ENCODE assay signal across 16 mouse cellular contexts in the genomic region with DNA sequence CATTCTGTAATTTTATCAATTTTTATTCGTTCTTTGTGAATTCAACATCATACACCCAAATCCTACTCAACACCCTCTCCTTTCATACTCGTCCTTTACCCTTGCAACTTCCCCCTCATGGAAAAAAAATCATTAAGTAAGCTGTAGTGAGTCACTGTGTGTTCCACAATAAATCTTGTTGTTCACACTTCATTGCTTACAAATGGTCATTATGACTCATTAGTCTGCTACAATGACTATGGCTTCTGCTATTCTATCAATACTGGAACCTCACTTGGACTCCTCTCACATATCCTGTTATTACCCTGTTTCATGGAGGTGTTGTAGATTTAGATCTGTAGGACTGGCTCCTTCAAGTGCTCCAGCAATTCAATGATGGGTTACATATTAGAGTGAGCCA.
"Had no signal": no experiment of that assay in that cellular context is flagged by ENCODE, and none has a peak within 500 bp of the region (broad histone marks: within the 10 kb centered on the region; RNA-seq: fewer than 3 reads in every experiment).

No protein-coding gene starts in this region.

- H3K9me3 ChIP-seq: liver, embryonic 13.5 days; midbrain, embryonic 12.5 days; midbrain, embryonic 15.5 days; neural tube, embryonic 12.5 days; neural tube, embryonic 15.5 days had no signal

- DNase-seq: kidney, adult 2 months; kidney, postnatal 25 days; layer of hippocampus, postnatal 36 days; liver, embryonic 13.5 days; lung, embryonic 14.5 days; thymus, adult 2 months; thymus, postnatal 14 days had no signal

- H3K27ac ChIP-seq: kidney, postnatal 0 days; left cerebral cortex, adult 2 months; liver, embryonic 13.5 days; macrophage; midbrain, embryonic 12.5 days; midbrain, embryonic 15.5 days; neural tube, embryonic 12.5 days; neural tube, embryonic 15.5 days; stomach, postnatal 0 days had no signal

- H3K4me2 ChIP-seq: liver, embryonic 13.5 days; lung, embryonic 14.5 days; midbrain, embryonic 12.5 days; midbrain, embryonic 15.5 days; neural tube, embryonic 12.5 days; neural tube, embryonic 15.5 days had no signal

- H3K27me3 ChIP-seq: liver, embryonic 13.5 days; midbrain, embryonic 12.5 days; midbrain, embryonic 15.5 days; neural tube, embryonic 12.5 days; neural tube, embryonic 15.5 days had no signal

- H3K4me3 ChIP-seq: left cerebral cortex, adult 2 months; liver, embryonic 13.5 days; midbrain, embryonic 12.5 days; midbrain, embryonic 15.5 days; neural tube, embryonic 12.5 days; neural tube, embryonic 15.5 days had no signal

- H3K9ac ChIP-seq: liver, embryonic 13.5 days; lung, embryonic 14.5 days; midbrain, embryonic 12.5 days; midbrain, embryonic 15.5 days; neural tube, embryonic 12.5 days; neural tube, embryonic 15.5 days had no signal

- H3K4me1 ChIP-seq: liver, embryonic 13.5 days; midbrain, embryonic 12.5 days; midbrain, embryonic 15.5 days; neural tube, embryonic 12.5 days; neural tube, embryonic 15.5 days had no signal

- H3K36me3 ChIP-seq: liver, embryonic 13.5 days; midbrain, embryonic 12.5 days; midbrain, embryonic 15.5 days; neural tube, embryonic 12.5 days; neural tube, embryonic 15.5 days had no signal

- ATAC-seq: lung, postnatal 0 days; midbrain, embryonic 15.5 days had no signal
